Mouse (Mus musculus) ES-E14 (cell line): ENCODE data around the gene Haus8.
"Not testable (repeated sequence)": the region's sequence is repeated elsewhere in the genome, so short reads cannot be mapped to it uniquely, and the experiment has no call there.

Experiments used
- CHD2 ChIP-seq: IDR thresholded peaks from 2 replicates; pipeline ENCODE4 v1.6.1; 2014; ENCODE audit warnings: mild to moderate bottlenecking, low read depth, low read length, inconsistent platforms
- MAFK ChIP-seq: IDR thresholded peaks from 2 replicates; pipeline ENCODE4 v1.6.1; 2014; ENCODE audit warnings: mild to moderate bottlenecking, low read depth, low read length, inconsistent platforms; ENCODE audit not compliant: insufficient read depth
- ZNF384 ChIP-seq: IDR thresholded peaks from 2 replicates; pipeline ENCODE4 v1.6.1; 2012; ENCODE audit warnings: low read depth, low read length, inconsistent platforms

- not testable (repeated sequence) for TF ChIP-seq MAFK, ZNF384, CHD2
Measured at GRCm38 (mm10) chr8:71268286-71268685, 4.4 kb downstream of the Haus8 start.
